Mouse (Mus musculus): ENCODE measurements at regions not wholly inside any gene's neighbourhood (a gene's known extent, or its start where the extent isn't known, plus 50 kb on each side); places are given as distances from the start of the nearest gene placed in this dataset.

DNA sequence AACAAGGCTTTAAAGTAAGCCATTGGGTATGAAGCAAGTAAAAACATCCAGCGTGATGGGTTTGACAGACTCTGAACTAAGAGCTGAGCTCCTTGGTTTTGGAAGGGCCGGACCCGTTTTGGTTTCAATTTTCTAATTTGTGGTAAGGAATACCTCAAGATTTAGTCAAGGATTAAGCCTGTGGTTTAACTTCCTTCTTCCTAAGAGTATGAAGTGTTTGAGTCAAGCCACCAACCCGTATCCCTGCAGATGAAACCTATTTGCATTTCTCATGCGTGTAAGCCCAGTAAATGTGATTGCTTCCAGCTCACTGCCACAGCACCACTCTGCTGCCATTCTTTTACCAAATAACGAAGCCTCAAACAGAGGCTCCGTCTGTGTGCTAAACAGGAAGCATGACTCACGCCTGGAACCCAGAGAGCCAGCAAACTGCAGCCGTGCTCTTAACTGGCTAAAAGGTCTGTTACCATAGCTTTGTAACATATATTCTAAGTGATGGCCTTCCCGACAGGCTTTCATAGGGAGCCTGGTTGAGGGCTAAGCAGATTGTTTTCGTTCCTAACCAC lies 149.7 kb downstream of the Etv1 start:
- peak in 1 of 2 experiments; percentile 17 for DNase-seq (ENCODE audit: low spot score in 2 of 2)

DNA sequence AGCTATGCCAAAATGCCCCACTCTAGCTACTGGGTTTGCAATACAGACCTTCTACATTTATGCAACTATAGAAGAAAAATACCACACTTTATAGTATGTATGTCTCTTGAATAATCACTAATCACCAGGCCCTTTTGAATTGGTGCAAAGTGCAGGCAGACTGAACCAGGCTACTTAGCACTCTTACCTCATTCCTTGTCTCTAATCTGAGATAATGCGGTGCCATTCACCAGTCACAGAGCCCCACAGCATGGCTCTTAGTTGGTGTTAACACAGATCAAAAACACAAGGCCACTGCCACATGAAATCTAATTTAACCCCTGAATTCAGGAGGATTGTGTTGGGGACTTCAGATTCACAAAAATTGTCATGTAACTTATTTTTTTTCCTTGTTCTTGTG lies 150.5 kb downstream of the Etv1 start:
- no peak for DNase-seq (ENCODE audit: low spot score in 2 of 2)

DNA sequence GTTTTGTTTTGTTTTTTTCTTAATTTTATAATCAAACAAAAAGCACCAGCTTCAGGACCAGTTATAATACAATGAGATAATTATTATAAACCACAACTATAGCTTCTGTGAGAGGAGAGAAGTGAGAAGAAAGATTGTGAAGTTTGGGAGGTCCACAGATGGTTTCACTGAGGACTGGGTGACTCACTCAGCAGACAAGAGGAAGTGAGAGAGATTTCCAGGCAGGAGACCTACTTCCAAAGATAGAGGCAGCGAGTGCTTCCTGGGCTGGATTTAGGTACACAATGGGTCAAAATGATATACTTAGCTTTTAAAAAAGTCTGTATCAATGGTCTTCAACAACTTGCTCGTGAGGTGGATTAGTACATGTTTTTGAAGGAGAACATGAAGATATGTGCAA lies 152.6 kb downstream of the Etv1 start:
- peak; percentile 17 to 33 for DNase-seq (ENCODE audit: low spot score in 2 of 2)

DNA sequence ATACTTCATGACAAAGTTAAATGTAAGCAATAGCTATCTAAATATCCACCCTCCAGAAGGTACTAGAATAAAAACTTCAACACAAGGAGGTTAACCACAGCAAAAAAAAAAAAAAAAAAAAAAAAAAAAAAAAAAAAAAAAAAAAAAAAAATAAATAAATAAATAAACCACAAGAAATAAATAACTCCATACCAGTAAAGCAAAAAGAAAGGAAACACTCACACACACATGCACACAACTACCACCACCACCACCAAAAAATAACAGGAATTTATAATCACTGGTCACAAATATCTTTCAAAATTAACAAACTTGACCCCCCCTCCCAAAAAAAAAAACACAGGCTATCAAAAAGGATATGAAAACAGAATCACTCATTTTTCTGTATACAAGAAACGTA lies 180.4 kb downstream of the Etv1 start:
- DNase-seq (ENCODE audit: low spot score in 2 of 2), result no peak

DNA sequence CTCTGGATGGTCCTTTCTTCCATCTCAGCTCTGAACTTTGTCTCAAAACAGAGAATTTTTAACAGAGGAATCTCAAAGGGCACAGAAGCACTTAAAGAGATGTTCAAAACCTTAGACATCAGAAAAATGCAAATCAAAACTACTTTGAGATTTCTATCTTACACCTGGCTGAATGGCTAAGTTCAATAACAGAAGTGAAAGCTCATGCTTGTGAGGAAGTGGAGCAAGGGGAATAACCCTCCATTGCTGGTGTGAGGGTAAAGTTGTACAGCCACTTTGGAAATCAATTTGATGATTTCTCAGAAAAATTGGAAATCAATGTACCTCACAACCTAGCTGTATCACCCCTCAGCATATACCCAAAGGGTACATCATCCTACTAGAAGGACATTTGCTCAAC lies 183.1 kb downstream of the Etv1 start:
- no peak for DNase-seq (ENCODE audit: low spot score in 2 of 2)

DNA sequence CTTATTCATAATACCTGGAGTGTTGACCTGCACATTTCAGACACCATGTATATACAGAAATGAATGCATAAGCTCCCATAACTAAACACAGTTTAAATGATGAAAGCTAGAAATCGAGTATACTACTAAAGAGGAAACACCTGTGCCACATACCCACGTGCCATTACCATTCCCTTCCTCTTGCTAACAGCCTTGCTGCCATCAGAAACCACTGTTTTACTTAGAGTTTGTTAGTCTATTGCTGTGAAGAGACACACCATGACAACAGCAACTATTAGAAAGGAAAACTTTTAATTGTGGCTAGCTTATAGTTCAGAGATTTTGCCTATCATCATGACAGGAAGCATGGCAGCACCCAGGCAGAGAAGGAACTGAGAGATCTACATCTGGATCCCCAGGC lies 191.2 kb downstream of the Etv1 start:
- no peak for DNase-seq (ENCODE audit: low spot score in 2 of 2)

DNA sequence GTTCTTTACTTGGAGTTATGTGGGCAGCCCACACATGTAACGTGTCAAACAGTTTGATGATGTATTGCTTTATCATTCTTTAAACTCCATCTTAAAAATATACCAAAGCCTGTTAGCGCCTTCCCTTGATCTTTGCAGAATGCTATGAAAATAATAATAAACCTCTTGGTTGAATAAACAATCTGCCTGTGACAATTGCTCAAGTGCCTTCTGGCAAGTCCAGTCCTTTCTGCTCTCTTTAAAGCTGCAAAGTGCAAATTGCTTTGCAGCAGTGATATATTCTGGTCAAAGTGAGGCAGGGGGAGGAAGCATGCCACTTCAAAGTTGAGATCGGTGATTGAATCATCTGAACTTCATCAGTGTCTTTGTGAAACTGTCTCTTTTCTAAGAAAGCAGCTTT lies 193.0 kb downstream of the Etv1 start:
- DNase-seq (ENCODE audit: low spot score in 2 of 2), result no peak

DNA sequence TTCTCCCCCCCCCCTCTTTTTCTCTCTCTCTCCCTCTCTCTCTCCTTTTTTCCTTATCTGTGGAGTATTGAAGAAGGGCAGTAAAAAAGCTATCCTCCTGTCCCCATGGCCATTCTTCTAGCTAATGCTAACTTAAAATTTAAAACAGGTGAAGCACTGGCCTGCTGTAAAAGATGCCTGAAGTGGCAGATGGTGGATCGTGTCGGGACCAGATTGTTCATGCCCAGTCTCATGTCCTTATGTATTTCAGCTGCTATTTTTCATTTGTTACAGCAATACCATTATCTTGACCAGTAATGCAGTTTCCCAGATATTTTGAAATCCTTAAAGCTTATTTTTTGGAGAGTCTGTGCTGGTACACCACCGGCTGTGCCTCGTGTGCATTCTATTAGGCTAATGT lies 196.3 kb downstream of the Etv1 start:
- no peak for DNase-seq (ENCODE audit: low spot score in 2 of 2)

DNA sequence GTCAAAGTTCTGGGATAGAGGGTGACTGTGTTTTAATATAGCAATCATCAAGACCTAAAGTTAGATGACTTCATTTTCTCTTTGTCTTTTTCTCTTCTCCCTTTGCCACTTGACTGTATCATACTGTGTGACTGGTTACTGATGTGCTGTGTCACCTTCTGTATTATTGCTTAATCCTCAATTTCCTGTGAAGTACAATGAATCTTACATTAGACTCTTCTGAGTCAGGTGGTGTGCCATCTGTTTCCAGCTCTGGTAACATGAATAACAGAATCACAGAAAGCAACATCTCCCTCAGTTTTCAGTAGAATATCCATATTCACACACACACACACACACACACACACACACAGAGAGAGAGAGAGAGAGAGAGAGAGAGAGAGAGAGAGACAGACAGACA lies 203.2 kb downstream of the Etv1 start:
- no peak for DNase-seq (ENCODE audit: low spot score in 2 of 2)

DNA sequence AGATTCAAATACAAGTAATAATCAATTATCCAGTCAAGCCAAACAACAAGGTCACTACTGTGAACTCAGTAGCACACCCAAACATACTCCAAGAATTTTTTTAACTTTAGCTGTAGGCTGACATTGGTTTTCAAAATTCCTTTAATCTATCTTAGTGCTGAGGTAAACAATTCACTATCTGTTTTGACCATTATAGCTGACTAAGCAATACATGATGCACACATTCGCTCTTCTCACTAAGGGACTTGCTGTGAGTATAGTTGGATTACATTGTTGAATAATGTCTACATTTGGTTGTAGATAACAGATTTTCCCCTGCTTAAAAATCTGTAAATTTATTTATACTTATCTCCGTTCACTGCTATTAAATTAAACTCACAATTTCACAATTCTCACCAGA lies 206.7 kb downstream of the Etv1 start:
- no peak for DNase-seq (ENCODE audit: low spot score in 2 of 2)

DNA sequence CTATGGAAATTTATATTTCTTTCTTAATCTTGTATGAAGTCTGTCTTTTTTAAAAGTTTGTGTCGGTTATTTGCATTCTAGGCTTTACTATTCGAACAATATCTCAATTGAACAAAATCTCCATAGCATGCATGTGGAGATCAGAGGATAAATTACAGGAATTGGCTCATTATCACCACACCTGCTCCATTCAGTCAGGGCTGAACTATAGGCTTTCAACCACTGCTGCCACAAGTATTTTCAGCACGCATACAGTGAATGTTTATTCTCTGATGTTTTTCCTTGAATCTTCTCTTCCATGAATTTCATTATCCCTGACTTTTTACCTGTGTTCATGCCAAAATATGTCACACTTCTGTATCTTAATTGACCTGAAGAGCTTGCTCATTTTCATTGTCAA lies 207.2 kb downstream of the Etv1 start:
- no peak for DNase-seq (ENCODE audit: low spot score in 2 of 2)

DNA sequence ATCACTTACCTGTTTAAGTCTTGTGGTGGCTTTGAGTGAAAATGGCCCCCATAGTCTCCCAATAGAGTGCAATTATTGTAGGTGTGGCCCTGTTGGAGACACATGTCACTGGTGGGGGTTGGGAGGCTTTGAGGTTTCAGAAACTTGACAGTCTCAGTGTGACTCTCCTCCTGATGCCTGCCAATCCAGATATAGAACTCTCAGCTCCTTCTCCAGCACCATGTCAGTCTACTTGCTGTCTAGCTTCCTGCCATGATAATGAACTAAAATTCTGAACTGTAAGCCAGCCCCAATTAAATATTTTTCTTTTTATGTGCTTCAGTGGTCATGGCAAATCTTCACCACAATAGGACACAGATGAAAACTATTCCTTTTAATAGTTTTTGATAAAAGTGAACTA lies 208.1 kb downstream of the Etv1 start:
- no peak for DNase-seq (ENCODE audit: low spot score in 2 of 2)

DNA sequence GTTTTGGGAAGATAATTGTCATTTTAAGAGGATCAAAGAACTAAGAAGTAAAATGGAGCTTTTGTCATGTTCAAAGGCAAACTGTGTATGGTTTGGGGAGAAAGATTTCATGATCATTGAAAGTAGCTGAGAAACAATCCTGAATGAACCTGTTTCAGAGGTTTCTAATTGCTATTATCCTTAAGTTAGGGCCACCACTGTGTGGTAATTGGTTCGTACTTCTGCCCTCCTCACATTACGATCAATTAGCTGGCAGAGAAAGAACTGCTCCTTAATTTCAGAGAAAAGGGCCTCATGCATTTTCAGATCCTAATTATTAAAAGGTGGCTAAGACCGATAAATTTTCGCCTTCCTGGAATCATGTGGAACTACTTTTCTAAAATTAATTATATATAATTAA lies 208.6 kb downstream of the Etv1 start:
- DNase-seq (ENCODE audit: low spot score in 2 of 2), result no peak

DNA sequence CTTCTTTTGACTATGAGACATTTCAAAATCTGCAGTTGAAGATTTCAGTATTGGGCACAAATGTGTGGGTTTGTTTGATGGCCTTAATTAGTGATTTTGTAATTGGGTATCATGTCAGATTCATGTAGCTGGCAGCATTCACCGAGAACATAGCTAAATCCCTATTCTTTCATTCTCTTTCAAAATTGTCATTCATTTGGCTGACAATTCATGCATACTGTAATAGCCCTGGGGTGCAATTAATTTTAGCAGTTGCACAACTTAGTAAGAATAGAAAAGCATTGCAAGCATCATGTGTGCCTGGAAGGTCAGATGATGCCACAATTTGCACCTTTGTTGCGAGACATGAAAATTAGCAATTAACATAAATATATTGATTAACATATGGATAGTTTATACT lies 248.0 kb downstream of the Etv1 start:
- no peak for DNase-seq (ENCODE audit: low spot score in 2 of 2)

DNA sequence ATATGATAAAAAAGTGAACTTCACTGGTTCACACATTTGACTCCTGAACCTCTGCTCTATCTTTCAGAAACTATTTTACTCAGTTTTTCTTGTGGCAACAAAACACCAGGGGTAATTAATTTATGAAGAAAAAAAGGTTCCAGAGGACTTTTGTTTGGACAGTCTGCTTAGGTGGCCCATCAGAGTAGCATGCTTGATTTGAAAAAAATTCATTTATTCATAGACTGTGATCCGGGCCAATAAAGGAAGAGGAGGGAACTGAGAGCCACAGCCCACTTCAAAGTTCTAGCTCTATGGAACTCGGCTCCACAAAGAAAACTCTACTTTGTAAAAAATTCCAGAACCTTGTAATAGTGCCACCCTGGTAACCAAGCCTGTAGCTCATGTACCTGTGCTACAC lies 248.8 kb downstream of the Etv1 start:
- no peak for DNase-seq (ENCODE audit: low spot score in 2 of 2)

DNA sequence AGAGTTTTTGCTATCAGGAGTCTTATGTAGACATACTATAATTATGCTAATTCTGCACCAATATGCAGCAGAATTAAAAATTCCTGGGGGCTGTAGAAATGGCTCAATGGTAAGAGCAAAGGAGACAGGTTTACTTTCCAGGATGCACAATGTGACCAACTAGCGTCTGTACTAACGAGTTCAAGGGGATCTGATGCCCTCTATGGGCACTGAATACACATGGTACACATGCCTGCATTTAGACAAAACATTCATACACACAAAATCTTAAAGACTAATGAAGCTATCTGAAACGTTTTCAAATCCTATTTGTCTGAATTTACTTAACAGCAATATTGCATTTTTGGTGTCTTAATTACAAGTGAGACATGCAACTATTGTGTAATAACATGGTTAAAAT lies 254.8 kb downstream of the Etv1 start:
- DNase-seq (ENCODE audit: low spot score in 2 of 2), result no peak

DNA sequence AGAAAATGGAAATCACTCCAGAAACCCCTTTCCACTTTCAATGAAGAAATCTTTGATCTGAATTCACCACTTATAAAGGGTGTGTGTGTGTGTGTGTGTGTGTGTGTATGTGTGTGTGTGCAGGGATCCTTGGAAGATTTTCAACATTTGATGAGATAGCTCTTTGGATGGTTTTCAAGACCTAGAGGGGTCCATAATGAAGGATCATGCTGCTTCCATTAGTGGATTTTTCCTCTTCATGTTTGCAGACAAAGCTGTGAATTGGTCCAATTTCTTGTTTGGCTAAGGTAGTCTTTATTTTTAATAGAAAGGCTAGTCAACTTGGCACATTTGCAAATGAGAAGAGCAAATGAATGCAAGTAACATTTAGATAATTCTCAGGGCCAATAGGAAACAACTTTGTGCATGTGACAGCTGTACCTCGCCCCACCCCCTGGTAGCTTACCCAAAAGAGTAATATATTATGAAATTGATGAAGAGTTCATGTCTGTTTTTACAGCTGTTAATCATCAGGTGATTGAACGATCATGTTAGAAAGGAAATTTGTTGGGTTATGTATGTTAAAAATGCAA lies 257.4 kb downstream of the Etv1 start:
- DNase-seq (ENCODE audit: low spot score in 2 of 2), result no peak

DNA sequence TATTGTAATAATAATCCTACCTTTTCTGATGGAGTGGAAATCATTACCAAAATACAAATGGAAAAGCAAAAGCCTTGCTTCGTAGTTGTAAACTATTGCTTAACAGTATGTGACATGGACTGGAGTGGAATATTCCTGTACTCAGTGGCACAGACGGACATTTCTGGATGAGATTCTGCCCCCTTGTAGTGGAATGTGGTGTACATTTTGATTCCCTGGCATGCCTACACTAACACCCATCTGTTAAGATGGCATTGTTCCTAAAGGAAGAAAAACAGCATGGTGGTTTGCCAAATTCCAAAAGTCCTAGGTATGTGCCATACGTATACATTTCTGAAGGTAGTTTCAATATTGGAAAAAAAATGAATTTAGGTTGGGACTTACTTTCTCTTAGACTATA lies 258.9 kb downstream of the Etv1 start:
- no peak for DNase-seq (ENCODE audit: low spot score in 2 of 2)

DNA sequence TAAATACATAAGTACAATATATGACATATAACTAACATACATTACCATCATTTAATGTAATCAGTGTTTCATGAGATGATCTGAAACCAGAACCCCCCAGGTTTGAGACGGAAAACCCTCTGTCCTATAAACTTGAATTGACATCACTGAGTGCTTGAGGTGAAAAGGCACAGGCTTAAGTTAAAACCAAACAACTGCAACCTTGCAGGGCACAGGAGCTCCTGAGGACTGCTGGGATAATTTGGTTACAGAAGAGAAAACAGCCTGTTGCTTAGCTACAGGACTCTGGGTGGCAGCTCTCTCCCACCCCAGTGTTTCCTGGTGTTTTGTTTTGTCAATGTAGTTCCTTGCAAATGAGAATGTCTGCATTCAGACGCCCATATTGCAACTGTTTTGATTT lies 259.5 kb downstream of the Etv1 start:
- DNase-seq (ENCODE audit: low spot score in 2 of 2), result no peak

DNA sequence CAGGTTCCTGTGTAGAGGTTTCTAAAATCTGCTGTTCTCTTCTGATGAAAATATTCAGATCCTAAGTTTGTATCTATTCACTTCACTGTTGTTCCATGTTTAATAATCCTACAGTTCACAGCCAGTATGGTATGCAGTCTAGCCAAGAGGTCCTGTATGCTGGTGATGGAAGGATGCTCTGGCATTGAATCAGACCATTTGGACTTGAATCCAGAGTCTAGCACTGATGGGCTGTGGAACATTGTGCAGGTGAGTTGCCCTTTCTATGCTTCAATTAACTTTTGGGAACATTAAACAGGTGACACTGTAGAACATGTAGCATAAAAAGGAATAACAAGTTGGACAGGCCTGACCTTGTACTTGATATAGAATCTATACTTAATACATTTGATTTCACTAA lies 267.9 kb downstream of the Etv1 start:
- no peak for DNase-seq (ENCODE audit: low spot score in 2 of 2)

DNA sequence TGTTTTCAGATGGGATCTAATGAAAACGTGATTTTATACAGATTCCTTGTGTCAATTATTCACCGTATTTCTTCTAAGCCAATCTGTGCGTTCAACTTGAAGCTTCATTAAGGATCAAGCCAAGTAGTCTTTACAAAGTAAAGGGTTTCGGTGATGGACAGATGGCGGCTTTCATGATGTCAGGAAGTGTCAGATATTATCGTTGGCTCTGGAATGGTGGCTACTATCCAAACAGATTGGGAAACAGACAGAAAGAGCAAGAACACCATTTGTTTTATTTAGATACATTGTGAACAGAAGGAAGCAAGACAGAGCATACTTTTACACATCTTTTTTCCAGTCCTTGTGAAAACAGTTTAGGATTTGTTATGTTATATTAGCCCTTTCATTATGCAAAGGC lies 269.3 kb downstream of the Etv1 start:
- no peak for DNase-seq (ENCODE audit: low spot score in 2 of 2)

DNA sequence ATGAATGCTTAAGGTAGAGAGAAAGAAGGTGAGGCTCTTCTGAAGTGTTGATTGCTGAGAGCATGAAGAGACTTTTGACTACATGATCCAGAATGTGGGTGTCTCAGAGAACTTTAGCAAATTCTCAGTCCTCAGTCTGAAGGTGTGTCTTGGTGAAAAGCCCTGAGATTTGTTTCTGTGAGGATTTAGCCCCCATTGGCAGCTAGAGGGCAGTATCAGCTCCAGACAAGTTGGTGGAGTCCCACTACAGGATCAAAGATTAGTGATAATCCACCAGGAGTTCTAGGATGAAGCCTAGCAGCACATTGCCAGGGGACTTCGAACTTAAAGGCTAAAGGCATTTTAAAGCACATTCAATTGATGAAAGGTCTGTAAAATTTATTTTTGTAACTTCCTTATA lies 269.8 kb downstream of the Etv1 start:
- DNase-seq (ENCODE audit: low spot score in 2 of 2), result no peak

DNA sequence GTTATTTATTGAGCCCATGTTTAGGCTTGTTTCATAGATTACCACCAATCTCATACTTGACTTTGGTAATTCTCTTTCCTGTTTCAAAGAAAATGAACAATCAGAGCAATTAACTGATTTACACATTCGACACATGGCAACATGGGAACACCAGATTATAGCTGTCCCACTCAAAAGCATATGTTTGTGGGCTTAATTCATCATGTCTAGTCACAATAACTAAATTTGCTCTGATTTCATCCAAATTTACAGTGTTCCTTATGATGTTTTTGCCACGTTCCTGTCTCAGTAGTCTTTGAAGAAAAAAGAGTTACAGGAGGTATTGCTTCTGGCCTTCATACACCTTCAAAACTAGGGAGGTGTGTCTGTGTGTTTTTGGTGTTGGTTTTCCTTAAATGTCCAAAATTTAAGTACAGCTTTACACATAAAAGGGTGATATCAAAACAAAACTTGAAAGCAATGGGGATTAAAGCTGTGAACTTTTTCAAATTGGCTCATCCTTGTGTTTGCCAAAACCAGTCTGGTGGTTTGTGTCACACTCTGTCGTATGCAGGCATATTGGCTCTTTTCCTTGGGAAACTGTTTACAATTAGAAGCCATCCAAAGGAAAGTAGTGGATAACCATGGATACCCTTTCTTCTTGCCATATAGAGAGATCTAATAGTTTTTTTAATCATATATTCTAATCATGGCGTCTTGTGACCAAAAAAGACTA lies 291.3 kb downstream of the Etv1 start:
- DNase-seq (ENCODE audit: low spot score in 2 of 2), result no peak

Measured in frontal cortex, postnatal 36 days (tissue).